Mouse (Mus musculus): ENCODE data around the gene Fbxo46. TPM values are rescaled to one million over a fixed set of nuclear protein-coding genes. Genes with fewer than 3 reads are reported as not detected.

The Fbxo46 gene
- polyA plus RNA-seq, 1 experiment, result 4.8 TPM

DNA sequence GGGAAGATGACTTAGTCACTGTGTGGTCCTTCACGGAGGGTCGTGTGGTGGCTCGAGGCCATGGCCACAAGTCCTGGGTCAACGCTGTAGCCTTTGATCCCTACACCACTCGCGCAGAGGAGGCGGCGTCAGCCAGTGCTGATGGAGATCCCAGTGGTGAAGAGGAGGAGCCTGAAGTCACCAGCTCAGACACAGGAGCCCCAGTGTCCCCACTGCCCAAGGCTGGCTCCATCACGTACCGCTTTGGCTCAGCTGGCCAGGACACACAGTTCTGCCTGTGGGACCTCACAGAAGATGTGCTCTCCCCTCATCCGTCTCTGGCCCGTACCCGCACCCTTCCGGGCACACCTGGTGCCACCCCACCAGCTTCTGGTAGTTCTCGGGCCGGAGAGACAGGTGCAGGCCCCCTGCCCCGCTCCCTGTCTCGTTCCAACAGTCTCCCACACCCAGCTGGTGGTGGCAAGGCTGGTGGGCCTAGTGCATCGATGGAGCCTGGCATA lies 39.2 kb upstream of the Fbxo46 start:
- H3K4me3 ChIP-seq (ENCODE audit: insufficient read depth, low read length), result no peak overlapping the region
- H3K27ac ChIP-seq (ENCODE audit: insufficient read depth, low read length), result no peak overlapping the region
- peaks cover 4% of the 10 kb centered on the region for H3K4me1 ChIP-seq (ENCODE audit: control insufficient read depth, insufficient read depth, low read length)
- no peak for TF ChIP-seq CTCF (IDR thresholded peaks at IDR 0.05; ENCODE audit: borderline replicate concordance, insufficient read depth, low read length)
- no peak for TF ChIP-seq POLR2A (IDR thresholded peaks at IDR 0.05; ENCODE audit: low read depth, low read length)

DNA sequence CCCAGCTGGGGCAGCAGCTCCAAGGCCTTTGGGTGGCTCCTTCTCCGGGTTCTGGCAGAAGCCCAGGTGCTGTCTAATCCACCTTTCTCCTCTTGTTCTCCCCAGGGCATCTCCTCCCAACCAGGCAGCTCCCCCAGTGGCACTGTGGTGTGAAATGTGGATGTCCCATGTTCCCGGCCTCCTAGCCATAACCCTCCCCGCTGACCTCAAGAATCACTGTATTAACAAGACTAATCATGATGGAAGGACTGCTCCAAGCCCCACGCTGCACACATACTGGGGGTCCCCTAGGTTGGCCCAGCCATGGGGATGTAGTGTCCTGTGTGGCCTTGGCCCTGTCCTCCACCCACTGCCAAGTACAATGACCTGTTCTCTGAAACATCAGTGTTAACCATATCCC lies 37.5 kb upstream of the Fbxo46 start:
- TF ChIP-seq POLR2A (IDR thresholded peaks at IDR 0.05; ENCODE audit: low read depth, low read length) (no peak), CTCF (IDR thresholded peaks at IDR 0.05; ENCODE audit: borderline replicate concordance, insufficient read depth, low read length) (no peak)
- no peak overlapping the region for H3K4me3 ChIP-seq (ENCODE audit: insufficient read depth, low read length)
- H3K27ac ChIP-seq (ENCODE audit: insufficient read depth, low read length), result 0 out of 2 replicates have a peak overlapping the region, but pooled peaks have one; percentile 63
- H3K4me1 ChIP-seq (ENCODE audit: control insufficient read depth, insufficient read depth, low read length), result peaks cover 4% of the 10 kb centered on the region

DNA sequence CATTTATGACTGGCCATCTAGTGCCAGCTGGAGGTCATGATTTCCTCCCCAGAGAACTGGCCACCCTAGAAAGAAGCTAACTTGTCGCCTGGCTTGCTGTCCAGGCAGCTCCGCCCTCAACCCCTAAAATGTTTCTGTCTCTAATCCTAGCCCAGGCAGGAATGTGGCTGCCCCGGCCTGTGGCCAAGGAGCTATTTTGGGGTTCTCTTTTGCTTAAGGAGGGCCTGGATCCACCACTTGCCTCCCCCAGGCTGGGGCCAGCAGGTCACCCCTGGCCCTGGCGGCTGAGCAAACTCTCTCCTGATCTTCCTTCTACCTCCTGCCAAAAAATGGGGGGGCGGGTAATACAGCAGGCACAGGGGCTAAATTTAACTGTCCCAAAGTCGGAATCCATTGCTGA lies 36.6 kb upstream of the Fbxo46 start:
- no peak for TF ChIP-seq CTCF (IDR thresholded peaks at IDR 0.05; ENCODE audit: borderline replicate concordance, insufficient read depth, low read length)
- TF ChIP-seq POLR2A (IDR thresholded peaks at IDR 0.05; ENCODE audit: low read depth, low read length), result no peak
- Histone ChIP-seq H3K4me3 (ENCODE audit: insufficient read depth, low read length) (no peak overlapping the region), H3K27ac (ENCODE audit: insufficient read depth, low read length) (peak overlapping the region; percentile 63), H3K4me1 (ENCODE audit: control insufficient read depth, insufficient read depth, low read length) (no peaks in the 10 kb centered on the region; the same call in 1 of the 2 replicates)

DNA sequence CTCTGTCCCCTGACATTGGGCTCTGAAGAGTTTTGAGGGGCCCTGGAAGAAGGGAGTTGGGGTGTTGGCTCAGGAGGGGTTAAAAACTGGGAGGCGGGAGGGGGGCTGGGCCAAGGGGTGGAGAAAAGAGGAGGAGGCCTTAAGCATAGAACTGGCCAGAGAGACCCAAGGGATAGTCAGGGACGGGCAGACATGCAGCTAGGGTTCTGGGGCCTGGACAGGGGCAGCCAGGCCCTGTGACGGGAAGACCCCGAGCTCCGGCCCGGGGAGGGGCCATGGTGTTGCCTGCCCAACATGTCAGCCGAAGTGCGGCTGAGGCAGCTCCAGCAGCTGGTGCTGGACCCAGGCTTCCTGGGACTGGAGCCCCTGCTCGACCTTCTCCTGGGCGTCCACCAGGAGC lies 36.0 kb upstream of the Fbxo46 start, which contains the start of gene Dmpk:
Gene Dmpk (plus strand): TSS at position 149 of the 400 bp plus-strand sequence.
- peak within 1 kb of the TSS; percentile 5; the same call in 1 of the 2 replicates for H3K4me3 ChIP-seq (ENCODE audit: insufficient read depth, low read length)
- H3K27ac ChIP-seq (ENCODE audit: insufficient read depth, low read length), result peak within 1 kb of the TSS; percentile 63
- H3K4me1 ChIP-seq (ENCODE audit: control insufficient read depth, insufficient read depth, low read length), result no peaks in the 10 kb centered on the region; the same call in 1 of the 2 replicates
- no peak for TF ChIP-seq CTCF (IDR thresholded peaks at IDR 0.05; ENCODE audit: borderline replicate concordance, insufficient read depth, low read length)
- peak; percentile 63; the same call in 1 of the 2 replicates for TF ChIP-seq POLR2A (IDR thresholded peaks at IDR 0.05; ENCODE audit: low read depth, low read length)

DNA sequence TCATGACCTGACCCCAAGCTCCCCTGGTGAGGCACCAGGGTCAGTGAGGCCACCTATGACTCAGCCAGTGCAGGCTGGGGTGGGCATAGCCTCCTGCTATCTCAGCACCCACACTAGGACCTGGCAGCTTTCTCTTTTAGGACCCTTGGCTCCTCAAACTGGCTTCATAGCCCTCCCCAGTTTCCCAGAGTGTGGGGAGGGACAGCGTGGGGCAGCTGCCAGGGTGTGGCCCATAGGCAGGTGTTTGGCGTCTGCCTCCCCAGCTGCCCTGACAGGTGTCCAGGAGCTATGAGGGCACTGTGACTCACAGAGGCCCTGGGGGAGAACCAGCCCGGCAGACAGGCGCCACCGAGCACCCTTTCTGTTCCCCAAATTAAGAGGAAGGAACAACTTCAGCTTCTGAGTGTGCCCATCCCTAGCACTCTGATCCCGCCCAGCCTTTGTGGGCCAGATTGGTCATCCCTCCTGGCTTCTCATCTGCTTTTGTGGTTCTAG lies 35.3 kb upstream of the Fbxo46 start:
- peak overlapping the region; percentile 32 for H3K27ac ChIP-seq (ENCODE audit: insufficient read depth, low read length)
- no peak overlapping the region; the same call in 1 of the 2 replicates for H3K4me3 ChIP-seq (ENCODE audit: insufficient read depth, low read length)
- peak; percentile 21; the same call in 1 of the 2 replicates for TF ChIP-seq POLR2A (IDR thresholded peaks at IDR 0.05; ENCODE audit: low read depth, low read length)
- no peak for TF ChIP-seq CTCF (IDR thresholded peaks at IDR 0.05; ENCODE audit: borderline replicate concordance, insufficient read depth, low read length)
- H3K4me1 ChIP-seq (ENCODE audit: control insufficient read depth, insufficient read depth, low read length), result no peaks in the 10 kb centered on the region; the same call in 1 of the 2 replicates

DNA sequence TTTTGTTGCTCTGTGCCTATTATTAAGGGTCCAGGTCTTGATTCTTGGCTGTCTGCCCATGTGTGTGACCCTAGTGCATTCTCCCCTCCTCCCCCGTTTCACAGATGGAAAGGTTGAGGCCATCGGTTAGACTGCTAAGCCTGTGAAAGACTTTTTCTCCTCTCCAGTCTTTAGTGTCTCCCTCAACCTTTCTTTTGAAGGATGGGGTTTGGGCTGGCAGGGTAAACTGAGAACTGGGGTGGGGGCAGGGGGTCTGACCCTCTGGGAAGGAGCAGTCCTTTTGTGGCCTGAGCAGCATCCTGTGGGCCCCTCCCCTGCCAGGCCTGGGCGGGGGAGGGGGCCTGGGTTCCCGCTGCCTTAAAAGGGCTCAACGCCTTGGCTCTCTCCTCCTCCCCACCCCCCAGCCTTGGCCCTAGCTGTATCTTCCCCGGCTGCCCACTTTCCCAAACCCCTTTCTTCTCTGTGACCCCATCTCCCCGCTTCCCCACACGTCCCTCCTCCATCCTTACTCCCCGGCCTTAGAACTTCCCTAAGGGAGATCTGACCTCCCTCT lies 34.7 kb upstream of the Fbxo46 start:
- H3K27ac ChIP-seq (ENCODE audit: insufficient read depth, low read length), result peak overlapping the region; percentile 32
- TF ChIP-seq CTCF (IDR thresholded peaks at IDR 0.05; ENCODE audit: borderline replicate concordance, insufficient read depth, low read length), result no peak
- TF ChIP-seq POLR2A (IDR thresholded peaks at IDR 0.05; ENCODE audit: low read depth, low read length), result no peak
- H3K4me3 ChIP-seq (ENCODE audit: insufficient read depth, low read length), result no peak overlapping the region
- H3K4me1 ChIP-seq (ENCODE audit: control insufficient read depth, insufficient read depth, low read length), result no peaks in the 10 kb centered on the region; the same call in 1 of the 2 replicates

DNA sequence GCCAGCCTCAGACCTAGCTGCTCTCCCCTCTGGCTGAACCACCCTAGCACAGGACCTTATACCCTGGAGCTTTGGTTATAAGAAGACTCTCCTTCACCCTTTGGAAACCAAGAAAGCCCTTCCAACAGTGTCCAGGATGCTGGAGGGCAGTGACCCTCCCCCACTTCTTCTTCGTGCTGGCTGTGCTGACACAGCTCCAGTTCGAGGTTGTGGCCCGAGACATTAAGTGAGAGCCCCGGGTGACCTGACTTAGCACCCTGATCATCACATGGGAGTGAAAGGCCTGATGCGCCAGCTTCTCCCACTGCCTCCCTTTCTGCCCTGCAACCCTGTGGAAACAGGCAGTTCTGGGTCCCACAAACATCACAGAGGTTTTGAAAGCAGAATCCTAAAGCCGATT lies 34.2 kb upstream of the Fbxo46 start:
- no peaks in the 10 kb centered on the region; the same call in 1 of the 2 replicates for H3K4me1 ChIP-seq (ENCODE audit: control insufficient read depth, insufficient read depth, low read length)
- no peak overlapping the region for H3K4me3 ChIP-seq (ENCODE audit: insufficient read depth, low read length)
- H3K27ac ChIP-seq (ENCODE audit: insufficient read depth, low read length), result peak overlapping the region; percentile 32

DNA sequence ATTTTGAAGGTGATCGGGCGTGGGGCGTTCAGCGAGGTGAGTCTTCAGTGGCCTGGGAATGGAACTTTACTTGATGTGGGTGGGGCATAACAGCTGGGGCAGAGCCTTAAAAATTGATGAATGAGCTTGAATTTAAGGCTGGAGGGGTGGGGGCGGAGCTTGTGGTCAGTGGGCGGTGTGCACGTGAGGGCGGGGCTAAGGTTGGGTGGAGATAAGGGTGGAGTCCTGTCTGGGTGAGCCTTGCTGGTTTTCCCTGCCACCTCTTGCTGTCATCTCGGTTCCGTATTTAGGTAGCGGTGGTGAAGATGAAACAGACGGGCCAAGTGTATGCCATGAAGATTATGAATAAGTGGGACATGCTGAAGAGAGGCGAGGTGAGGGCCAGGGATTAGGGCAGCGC lies 33.6 kb upstream of the Fbxo46 start:
- H3K4me3 ChIP-seq (ENCODE audit: insufficient read depth, low read length), result no peak overlapping the region
- no peaks in the 10 kb centered on the region; the same call in 1 of the 2 replicates for H3K4me1 ChIP-seq (ENCODE audit: control insufficient read depth, insufficient read depth, low read length)
- H3K27ac ChIP-seq (ENCODE audit: insufficient read depth, low read length), result no peak overlapping the region
- TF ChIP-seq POLR2A (IDR thresholded peaks at IDR 0.05; ENCODE audit: low read depth, low read length) (peak; percentile 42; the same call in 1 of the 2 replicates), CTCF (IDR thresholded peaks at IDR 0.05; ENCODE audit: borderline replicate concordance, insufficient read depth, low read length) (no peak)

More for the DNA sequence above, 34.2 kb upstream of the Fbxo46 start:
- TF ChIP-seq CTCF (IDR thresholded peaks at IDR 0.05; ENCODE audit: borderline replicate concordance, insufficient read depth, low read length) (no peak), POLR2A (IDR thresholded peaks at IDR 0.05; ENCODE audit: low read depth, low read length) (no peak)

DNA sequence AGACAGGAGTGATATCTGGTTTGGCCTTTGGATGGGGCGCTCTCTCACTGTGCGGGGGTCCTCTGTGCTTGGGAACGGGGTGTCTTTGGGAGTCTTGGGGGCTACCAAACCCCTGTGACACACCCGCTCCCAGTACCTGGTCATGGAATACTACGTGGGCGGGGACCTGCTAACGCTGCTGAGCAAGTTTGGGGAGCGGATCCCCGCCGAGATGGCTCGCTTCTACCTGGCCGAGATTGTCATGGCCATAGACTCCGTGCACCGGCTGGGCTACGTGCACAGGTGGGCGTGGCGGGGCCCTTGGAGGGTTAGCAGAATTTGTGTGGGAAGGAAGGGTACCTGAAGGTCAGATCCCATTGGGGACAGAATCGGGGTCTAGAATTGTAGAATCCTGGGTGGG lies 32.9 kb upstream of the Fbxo46 start:
- no peaks in the 10 kb centered on the region; the same call in 1 of the 2 replicates for H3K4me1 ChIP-seq (ENCODE audit: control insufficient read depth, insufficient read depth, low read length)

DNA sequence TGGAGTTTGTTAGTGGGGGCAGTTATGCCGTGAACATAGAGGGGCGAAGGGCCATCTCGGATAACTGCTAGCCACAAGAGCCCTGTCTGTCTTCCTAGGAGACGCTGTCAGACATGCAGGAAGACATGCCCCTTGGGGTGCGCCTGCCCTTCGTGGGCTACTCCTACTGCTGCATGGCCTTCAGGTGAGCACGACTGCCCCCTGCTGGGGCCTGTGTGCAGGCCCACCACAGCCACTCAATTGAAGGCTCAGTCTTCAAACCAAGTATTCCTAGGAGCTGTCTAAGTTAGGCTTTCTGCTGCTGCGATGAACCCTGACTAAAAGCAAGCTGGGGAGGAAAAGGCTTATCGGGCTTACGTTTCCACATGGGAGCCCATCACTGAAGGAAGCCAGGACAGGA lies 30.8 kb upstream of the Fbxo46 start:
- 0 out of 2 replicates have a peak, but pooled peaks cover 2% of the 10 kb centered on the region for H3K4me1 ChIP-seq (ENCODE audit: control insufficient read depth, insufficient read depth, low read length)
- no peak overlapping the region for H3K27ac ChIP-seq (ENCODE audit: insufficient read depth, low read length)
- H3K4me3 ChIP-seq (ENCODE audit: insufficient read depth, low read length), result no peak overlapping the region
- peak; percentile 75 for TF ChIP-seq CTCF (IDR thresholded peaks at IDR 0.05; ENCODE audit: borderline replicate concordance, insufficient read depth, low read length)
- TF ChIP-seq POLR2A (IDR thresholded peaks at IDR 0.05; ENCODE audit: low read depth, low read length), result no peak

More for the DNA sequence above, 32.9 kb upstream of the Fbxo46 start:
- Histone ChIP-seq H3K27ac (ENCODE audit: insufficient read depth, low read length) (no peak overlapping the region), H3K4me3 (ENCODE audit: insufficient read depth, low read length) (no peak overlapping the region)
- TF ChIP-seq POLR2A (IDR thresholded peaks at IDR 0.05; ENCODE audit: low read depth, low read length), result no peak
- TF ChIP-seq CTCF (IDR thresholded peaks at IDR 0.05; ENCODE audit: borderline replicate concordance, insufficient read depth, low read length), result no peak

Measured in embryonic fibroblast, embryonic 13.5 days (primary cell).